Mouse (Mus musculus) adipocyte (in vitro differentiated cells): ENCODE measurements around the gene BC028528.
A peak's percentile ranks its signal among the peaks of the same experiment; 100 is the strongest.
"Not testable (repeated sequence)": the region's sequence is repeated elsewhere in the genome, so short reads cannot be mapped to it uniquely, and the experiment has no call there.

ENCODE experiments used
- DNase-seq: peaks from one replicate; pipeline ENCODE4 v3.0.0-alpha.2; 2016; ENCODE audit warnings: low spot score

The BC028528 gene

DNA sequence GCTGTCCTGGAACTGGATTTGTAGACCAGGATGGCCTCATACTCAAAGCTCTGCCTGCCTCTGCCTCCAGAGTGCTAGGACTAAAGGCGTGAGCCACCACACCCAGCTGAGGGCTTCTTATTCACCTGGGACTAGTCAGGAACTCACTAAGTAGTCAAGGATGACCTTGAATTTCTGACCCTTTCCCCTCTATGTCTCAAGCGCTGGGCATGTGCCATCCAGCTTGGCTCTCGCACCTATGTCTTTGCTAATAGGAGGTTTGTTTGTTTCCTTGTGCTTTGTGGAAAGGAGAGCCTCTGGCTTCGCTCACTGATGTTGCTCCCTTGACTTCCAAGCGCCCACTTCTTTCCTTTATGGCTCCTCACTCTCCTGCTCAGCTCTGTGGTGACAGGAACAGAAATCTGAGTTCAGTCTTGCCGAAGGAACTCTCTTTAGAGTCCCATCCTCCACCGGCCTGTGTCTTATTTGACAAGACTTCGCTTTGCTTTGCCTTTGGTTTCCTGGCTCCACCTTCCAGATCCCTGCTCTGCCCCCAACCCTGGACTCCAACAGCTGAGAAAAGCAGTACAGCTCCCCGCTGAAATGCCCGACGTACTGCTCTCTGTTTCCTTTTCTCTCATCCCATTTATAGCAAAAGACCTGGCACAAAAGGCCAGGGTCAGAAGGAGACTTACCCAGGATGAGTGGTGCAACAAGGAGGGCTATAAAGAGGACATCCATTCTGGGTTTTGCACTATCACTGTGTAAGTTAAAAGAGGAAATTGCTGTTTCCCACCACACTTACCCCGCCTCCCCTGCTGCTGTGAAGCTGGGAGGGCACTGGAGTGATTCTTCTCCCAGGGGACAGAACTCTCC, at the start of gene BC028528:
Gene BC028528, minus strand, starts transcription at position 795 of the 855 bp plus-strand sequence.
- no peak for DNase-seq

- no peak for DNase-seq
Measured at GRCm38 (mm10) chr3:95938835-95939234, 47.0 kb upstream of the BC028528 start.

DNA sequence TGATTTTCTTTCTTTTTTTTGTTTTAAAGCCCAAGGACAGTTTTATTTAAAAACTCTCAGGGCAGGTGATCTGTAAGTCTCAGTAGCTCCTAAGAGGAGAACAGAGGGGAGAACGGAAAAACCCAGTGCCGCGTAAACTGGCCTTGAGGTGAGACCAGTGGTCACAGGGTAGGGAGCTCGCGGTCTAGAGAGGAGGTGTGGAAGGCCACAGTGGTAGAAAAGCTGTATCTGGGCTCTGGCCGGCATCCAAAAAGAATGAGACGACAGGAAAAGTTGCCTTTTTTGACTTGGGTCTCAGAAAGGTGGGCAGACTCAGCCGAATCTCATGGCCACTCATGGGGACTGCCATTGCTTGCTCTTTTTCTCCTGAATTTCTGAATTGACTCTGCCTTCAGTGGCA, 46.4 kb upstream of the BC028528 start:
- no peak for DNase-seq

GRCm38 (mm10) chr3:95934448-95934847, 42.6 kb upstream of the BC028528 start:
- DNase-seq = no peak

DNA sequence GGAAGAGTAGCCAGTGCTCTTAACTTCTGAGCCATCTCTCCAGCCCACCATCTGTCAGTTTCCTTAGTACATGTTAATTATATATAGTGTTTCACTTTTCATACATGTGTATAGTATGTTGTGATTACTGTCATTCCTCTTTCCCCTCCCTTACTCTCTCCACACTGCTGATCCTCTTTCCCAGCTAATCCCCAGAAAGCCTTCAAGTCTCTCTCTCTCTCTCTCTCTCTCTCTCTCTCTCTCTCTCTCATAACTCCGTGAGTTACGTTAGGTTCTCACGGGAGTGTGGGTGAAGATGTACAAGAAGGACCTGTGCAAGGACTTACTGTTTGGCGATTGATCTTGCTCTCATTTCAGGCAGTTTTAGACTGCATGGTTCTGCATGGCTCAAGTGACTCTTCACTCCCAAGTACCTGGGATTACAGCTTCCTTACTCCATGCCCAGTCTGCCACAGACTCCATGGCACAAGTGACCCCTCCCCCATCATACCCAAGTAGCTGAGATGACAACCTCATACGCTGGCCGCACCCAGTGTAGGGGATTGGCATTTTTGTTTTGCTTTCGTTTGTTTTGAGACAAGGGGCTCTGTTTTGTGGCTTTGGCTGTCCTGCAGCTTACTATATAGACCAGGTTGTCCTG, 41.4 kb upstream of the BC028528 start:
- no peak for DNase-seq

DNA sequence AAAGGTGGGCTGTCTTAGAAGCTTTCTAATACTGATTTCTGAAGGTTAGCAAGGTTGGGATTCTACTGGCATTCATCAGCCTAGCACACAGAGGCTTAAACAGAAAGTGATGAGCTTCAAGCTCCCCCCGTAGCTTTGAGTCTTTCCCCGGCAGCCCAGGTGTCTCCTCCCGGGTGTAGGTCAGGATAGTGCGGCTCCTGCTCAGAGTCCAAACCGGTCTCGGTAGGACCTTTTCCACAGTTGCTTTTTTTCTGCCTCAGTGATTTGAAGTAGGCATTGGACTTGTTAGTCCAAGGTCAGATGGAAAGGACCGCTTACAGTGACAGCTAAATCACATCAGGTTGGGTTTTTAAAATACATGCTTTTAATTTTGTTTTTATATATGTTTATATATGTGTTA, 40.8 kb upstream of the BC028528 start:
- no peak for DNase-seq

GRCm38 (mm10) chr3:95932157-95932556, 40.4 kb upstream of the BC028528 start:
- DNase-seq = no peak

DNA sequence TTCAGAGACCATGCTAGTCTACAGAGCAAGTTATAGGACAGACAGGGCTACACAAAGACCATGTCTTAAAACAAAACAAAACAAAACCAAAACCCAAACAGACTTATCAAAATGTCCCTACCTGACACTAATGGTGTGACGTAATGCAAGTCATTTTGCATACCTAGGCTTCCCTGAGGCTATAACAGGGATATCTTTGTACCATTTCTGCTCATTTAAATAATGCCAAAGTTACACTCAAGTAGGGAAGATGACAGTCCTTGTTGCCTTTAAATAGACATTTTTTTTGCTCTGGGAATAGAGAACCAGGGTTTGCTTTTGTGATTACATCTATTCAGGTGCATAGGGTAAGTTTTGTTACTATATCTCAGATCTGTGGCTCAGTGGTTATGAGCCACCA, 39.7 kb upstream of the BC028528 start:
- no peak for DNase-seq

DNA sequence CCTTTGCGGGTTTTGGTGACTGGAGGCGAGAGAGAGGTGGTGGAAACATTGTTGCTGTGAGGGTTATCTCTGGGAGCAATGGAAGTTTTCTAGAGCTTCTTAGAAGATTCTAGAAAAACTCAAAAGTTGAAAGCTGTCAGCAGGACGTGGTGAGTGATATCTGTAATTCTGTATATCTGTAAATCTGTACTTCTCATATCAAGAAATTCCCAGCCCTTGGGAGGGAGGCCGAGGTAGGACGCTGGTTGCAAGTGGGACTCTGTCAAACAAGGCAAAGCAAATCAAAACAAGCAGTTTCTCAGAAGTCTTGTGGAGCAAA, 38.6 kb upstream of the BC028528 start:
- no peak for DNase-seq

GRCm38 (mm10) chr3:95929581-95930470, 38.0 kb upstream of the BC028528 start:
- peak; percentile 32 for DNase-seq

DNA sequence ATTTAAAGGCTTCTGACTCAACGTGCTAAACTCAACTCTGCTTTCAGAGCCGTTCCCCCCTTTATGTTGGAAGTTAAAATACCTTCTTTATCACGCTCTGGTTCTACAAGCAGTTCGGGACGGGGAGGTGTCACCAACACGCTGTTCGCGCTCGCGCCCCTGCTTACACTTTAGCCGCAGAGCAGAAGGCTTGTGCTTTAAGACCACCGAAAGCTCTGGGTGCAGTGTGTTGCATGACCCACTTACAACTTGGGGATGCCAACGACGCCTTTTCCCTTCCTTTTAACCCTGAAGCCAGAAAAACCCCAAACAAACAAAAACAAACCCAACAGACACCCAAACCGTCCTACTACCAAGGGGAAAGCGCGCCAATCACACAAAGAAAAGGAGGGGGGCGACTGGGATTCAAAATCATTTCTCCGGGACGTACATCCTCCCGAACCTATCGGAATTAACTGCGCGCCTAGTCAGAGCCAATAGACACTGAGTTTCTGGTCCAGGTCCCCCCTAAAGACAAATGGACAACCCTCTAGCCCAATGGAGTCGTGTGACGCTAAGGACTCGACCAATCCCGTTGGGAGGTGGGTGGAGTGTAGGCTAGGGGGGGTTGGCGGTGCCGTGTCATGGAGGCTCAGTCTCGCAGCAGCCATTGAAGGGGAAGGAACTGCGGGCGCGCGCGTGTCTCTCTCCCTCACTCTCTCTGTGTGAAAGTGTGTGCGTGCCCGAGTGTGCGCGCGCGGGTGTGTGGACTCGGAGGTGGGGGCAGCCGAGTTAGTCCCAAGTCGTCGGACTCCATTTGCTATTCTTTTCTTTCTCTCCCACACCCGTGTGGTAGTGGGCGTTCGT, 37.1 kb upstream of the BC028528 start, which contains the start of gene Anp32e:
Gene Anp32e, plus strand, starts transcription at position 589 of the 846 bp plus-strand sequence.
- peak; percentile 100 for DNase-seq

DNA sequence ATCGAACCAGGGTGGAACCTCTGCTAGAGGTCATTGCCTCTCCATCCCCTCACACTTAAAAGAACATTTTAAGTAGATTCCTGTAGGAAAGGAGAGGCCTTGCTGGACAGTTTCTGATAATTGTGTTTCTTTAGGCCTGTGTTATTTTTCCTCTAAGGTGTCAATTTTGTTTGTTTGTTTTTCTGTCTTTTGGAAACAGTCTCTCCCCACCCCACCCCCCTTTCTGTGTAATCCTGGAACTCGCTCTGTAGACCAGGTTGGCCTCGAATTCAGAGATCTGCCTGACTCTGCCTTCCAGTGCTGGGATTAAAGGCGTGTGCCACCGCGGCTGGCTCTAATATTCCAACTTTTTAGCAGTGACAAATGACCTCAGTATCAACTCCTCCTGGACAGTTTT, 36.5 kb upstream of the BC028528 start:
- DNase-seq = no peak

DNA sequence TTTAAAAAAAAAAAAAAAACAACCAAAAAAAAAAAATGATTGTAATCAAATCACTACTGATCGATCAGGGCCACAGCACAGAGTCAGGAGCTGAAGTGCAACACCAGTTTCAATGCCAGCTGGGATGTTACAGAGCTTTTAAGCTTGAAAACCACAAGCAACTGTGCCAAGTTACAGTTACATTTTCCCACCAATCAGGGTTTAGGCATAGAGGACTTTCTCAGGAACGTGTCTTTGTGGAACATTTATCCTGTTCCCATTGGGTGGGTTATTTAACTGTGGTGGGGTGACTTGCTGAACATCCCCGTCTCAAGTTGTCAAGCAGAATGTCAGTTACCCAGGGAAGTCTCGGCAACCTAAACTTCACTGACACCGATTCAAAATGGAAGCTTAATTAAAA, 33.3 kb upstream of the BC028528 start:
- DNase-seq = no peak

- DNase-seq = no peak
Measured at GRCm38 (mm10) chr3:95924185-95924584, 32.4 kb upstream of the BC028528 start.

GRCm38 (mm10) chr3:95923429-95923828, 31.6 kb upstream of the BC028528 start:
- not testable (repeated sequence) for DNase-seq

- DNase-seq = not testable (repeated sequence)
Measured at GRCm38 (mm10) chr3:95920532-95920931, 28.7 kb upstream of the BC028528 start.

DNA sequence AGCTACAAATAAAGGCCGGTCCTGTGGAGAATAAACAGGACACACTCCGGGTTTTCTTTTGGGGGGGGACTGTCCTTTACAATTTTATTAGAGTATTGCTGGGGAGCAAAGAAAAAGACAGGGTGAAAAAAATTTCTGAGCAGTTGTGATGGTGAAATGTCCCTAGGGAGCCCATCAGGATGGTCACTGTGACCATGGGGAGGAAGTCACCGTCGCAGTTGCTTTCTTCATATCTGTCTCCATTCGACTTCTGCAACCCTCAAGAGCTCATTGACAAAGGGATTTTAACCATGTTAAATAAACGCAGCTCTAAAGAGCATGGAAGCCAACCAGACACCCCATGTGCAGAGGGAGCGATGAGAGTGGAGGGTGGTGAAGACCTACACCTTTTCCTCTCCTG, 25.0 kb upstream of the BC028528 start:
- DNase-seq = no peak

- no peak for DNase-seq
Measured at GRCm38 (mm10) chr3:95914706-95915105, 22.9 kb upstream of the BC028528 start.

DNA sequence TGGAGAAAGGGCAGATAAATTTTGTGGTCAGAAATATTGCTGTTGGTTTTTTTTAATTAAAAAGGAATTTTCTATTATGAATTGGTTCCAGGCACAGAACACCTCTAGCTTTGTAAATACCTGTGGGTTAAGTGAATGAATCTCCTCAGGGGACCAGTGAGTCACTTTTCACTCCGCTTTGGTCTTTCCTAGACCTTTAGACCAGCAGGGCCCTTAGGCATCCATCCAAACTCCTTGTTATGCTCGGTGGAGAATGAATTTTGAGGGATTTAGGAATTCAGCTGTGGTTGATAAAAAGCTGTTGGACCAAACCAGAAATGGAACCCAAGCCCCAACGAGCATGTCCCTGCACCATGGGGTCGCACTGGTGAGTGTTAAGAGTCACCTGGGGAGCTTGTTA, 15.8 kb upstream of the BC028528 start:
- DNase-seq = no peak

GRCm38 (mm10) chr3:95906860-95907259, 15.1 kb upstream of the BC028528 start:
- DNase-seq = peak; percentile 20

DNA sequence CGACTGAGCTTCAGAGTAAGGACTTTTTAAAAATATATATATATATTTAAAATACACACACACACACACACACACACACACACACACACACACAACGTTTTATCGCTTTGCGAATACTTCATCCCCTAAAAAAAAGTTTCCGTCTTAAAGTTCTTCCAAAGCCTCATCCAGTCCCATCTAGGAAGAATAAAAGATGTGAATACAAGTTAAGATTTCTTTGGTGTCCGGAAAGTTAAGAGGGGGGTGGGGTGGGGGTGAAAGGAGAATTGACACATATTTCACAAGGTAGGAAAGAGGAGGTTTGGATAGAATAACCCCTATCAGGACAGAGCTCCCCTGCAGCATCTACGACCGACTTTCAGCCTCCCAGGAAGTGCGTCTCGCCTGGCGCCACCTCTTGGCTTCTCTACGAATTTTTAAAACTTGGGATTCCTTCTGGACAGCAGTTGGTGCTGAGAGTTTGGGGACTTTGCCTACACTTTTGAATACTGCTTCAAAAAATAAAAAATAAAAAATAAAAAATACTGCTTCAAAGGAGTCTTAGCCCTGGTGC, 14.2 kb upstream of the BC028528 start:
- peak; percentile 70 for DNase-seq
